ENCODE assay signal across 8 mouse cellular contexts in the genomic region with DNA sequence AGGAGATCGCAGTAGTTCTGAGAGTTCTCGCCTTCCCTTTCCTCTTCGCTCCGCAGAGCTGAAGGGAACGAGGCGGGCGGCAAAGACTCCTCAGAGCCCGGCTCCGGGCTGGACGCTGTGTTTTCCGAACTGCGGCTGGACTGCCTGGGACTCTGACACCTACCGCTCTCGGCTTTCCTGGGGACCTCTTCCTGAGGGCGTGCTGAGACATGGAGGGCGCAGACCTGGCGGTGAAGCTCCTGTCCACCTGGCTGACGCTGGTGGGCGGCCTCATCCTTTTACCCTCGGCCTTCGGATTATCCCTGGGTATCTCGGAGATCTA. TPM values are rescaled to one million over a fixed set of nuclear protein-coding genes. Genes with fewer than 3 reads are reported as not detected.
DNase-seq lines count a peak whose midpoint lies in the region; ATAC-seq and TF ChIP-seq lines count a peak whose summit lies in the region.

No protein-coding gene starts in this region.

- H3K36me3 ChIP-seq in kidney, embryonic 16.5 days (ENCODE audit: insufficient read depth, low read length) = no peaks in the 10 kb centered on the region
- no peaks in the 10 kb centered on the region for H3K36me3 ChIP-seq in hindbrain, embryonic 11.5 days (ENCODE audit: control insufficient read depth, insufficient read depth, low read length)
- H3K36me3 ChIP-seq in midbrain, embryonic 11.5 days (ENCODE audit: control insufficient read depth, insufficient read depth, low read length) = no peaks in the 10 kb centered on the region

- under 1% methylated on average over 22 of the region's 22 CpGs for WGBS in kidney, embryonic 16.5 days
- WGBS in hindbrain, embryonic 11.5 days = under 1% methylated on average over 22 of the region's 22 CpGs
- 0% methylated on average over 22 of the region's 22 CpGs for WGBS in midbrain, embryonic 11.5 days

- peak overlapping the region; percentile 64 for H3K9ac ChIP-seq in kidney, embryonic 16.5 days (replicated peaks; ENCODE audit: low read length)
- H3K9ac ChIP-seq in hindbrain, embryonic 11.5 days (ENCODE audit: low read depth, low read length) = peak overlapping the region; percentile 50
- H3K9ac ChIP-seq in midbrain, embryonic 11.5 days (ENCODE audit: low read length) = peak overlapping the region; percentile 61

- H3K9me3 ChIP-seq in kidney, embryonic 16.5 days (ENCODE audit: low read length) = peaks cover 9% of the 10 kb centered on the region
- H3K9me3 ChIP-seq in hindbrain, embryonic 11.5 days (ENCODE audit: control insufficient read depth, low read length) = no peaks in the 10 kb centered on the region
- H3K9me3 ChIP-seq in midbrain, embryonic 11.5 days (ENCODE audit: control insufficient read depth, low read length) = no peaks in the 10 kb centered on the region

- peak overlapping the region; percentile 68 for H3K4me3 ChIP-seq in kidney, embryonic 16.5 days (ENCODE audit: low read length)
- H3K4me3 ChIP-seq in bone marrow macrophage, adult 2 months (ENCODE audit: insufficient read depth, low read length) = peak overlapping the region; percentile 66
- peak overlapping the region; percentile 59 for H3K4me3 ChIP-seq in hindbrain, embryonic 11.5 days (ENCODE audit: low read depth, low read length)
- H3K4me3 ChIP-seq in midbrain, embryonic 11.5 days (ENCODE audit: low read depth, low read length) = peak overlapping the region; percentile 59

- H3K4me1 ChIP-seq in kidney, embryonic 16.5 days (ENCODE audit: insufficient read depth, low read length) = peaks cover 17% of the 10 kb centered on the region
- peaks cover 2% of the 10 kb centered on the region; the same call in 1 of the 2 replicates for H3K4me1 ChIP-seq in bone marrow macrophage, adult 2 months (ENCODE audit: control insufficient read depth, insufficient read depth, low read length)
- H3K4me1 ChIP-seq in hindbrain, embryonic 11.5 days (replicated peaks; ENCODE audit: control insufficient read depth, insufficient read depth, low read length) = peaks cover 3% of the 10 kb centered on the region; the same call in 1 of the 2 replicates
- H3K4me1 ChIP-seq in midbrain, embryonic 11.5 days (ENCODE audit: control insufficient read depth, insufficient read depth, low read length) = peaks cover 6% of the 10 kb centered on the region; the same call in 1 of the 2 replicates

- ATAC-seq in kidney, embryonic 16.5 days (ENCODE audit: low FRiP score, low TSS enrichment) = no peak; the same call in 1 of the 2 replicates
- no peak for ATAC-seq in hindbrain, embryonic 11.5 days (ENCODE audit: low FRiP score)
- ATAC-seq in midbrain, embryonic 11.5 days (ENCODE audit: low FRiP score) = no peak

- H3K27me3 ChIP-seq in kidney, embryonic 16.5 days (ENCODE audit: insufficient read depth, low read length) = peaks cover 31% of the 10 kb centered on the region
- peaks cover 31% of the 10 kb centered on the region for H3K27me3 ChIP-seq in hindbrain, embryonic 11.5 days (ENCODE audit: control insufficient read depth, insufficient read depth, low read length)
- peaks cover 33% of the 10 kb centered on the region for H3K27me3 ChIP-seq in midbrain, embryonic 11.5 days (ENCODE audit: control insufficient read depth, insufficient read depth, low read length)

- peak overlapping the region; percentile 99 for H3K4me2 ChIP-seq in kidney, embryonic 16.5 days (replicated peaks; ENCODE audit: low read depth, low read length)
- peak overlapping the region; percentile 98 for H3K4me2 ChIP-seq in hindbrain, embryonic 11.5 days (replicated peaks; ENCODE audit: low read depth, low read length)
- peak overlapping the region; percentile 100 for H3K4me2 ChIP-seq in midbrain, embryonic 11.5 days

- no peak overlapping the region for H3K27ac ChIP-seq in kidney, embryonic 16.5 days (ENCODE audit: low read length)
- no peak overlapping the region for H3K27ac ChIP-seq in bone marrow macrophage, adult 2 months (ENCODE audit: insufficient read depth, low read depth, low read length)
- no peak overlapping the region for H3K27ac ChIP-seq in hindbrain, embryonic 11.5 days (ENCODE audit: low read depth, low read length)
- H3K27ac ChIP-seq in midbrain, embryonic 11.5 days (ENCODE audit: low read depth, low read length) = no peak overlapping the region

- no peak for TF ChIP-seq POLR2A in bone marrow macrophage, adult 2 months (IDR thresholded peaks at IDR 0.05; ENCODE audit: borderline replicate concordance, low read depth, low read length)

- DNase-seq in kidney, postnatal 25 days = no peak
- no peak for DNase-seq in hindbrain, embryonic 11.5 days (ENCODE audit: low spot score)
- DNase-seq in midbrain, embryonic 11.5 days (ENCODE audit: low spot score, missing footprints) = peak; percentile 97
- DNase-seq in adrenal gland, adult 2 months = no peak
- no peak for DNase-seq in embryo, embryonic 10.5 days (ENCODE audit: low spot score)
- no peak for DNase-seq in cerebellum, adult 18-20 months

- TF ChIP-seq CTCF in bone marrow macrophage, adult 2 months (IDR thresholded peaks at IDR 0.05; ENCODE audit: low read depth, low read length) = no peak

RNA-seq across cellular contexts. Expression of a gene that starts 1.0 kb away (rescaled TPM):
- 1.4 and 1.7 TPM in 2 replicates for polyA plus RNA-seq in kidney, embryonic 16.5 days (2015; fragmentation: Nextera tagmentation; extraction: Ambion mirVana)
- 0.37 and 0.67 TPM in 2 replicates for polyA plus RNA-seq in bone marrow macrophage, adult 2 months (2012; ENCODE audit: insufficient read depth, insufficient read length, missing spikeins)
- polyA plus RNA-seq in hindbrain, embryonic 11.5 days (2014; fragmentation: Nextera tagmentation; extraction: Ambion mirVana) = 0.33 and 0.62 TPM in 2 replicates
- 0.07 and 0.37 TPM in 2 replicates for polyA plus RNA-seq in midbrain, embryonic 11.5 days (2014; fragmentation: Nextera tagmentation; extraction: Ambion mirVana)
- 10 to 100 TPM; 10.5 to 37.6 TPM for total RNA-seq in adrenal gland, adult 2 months (2021)
- polyA plus RNA-seq in adrenal gland, adult 2 months (2012; rRNA removed) = 2.0 and 4.7 TPM in 2 replicates

RNA-seq across cellular contexts. Expression of a gene that starts 25.8 kb away (rescaled TPM):
- 29.7 and 32.4 TPM in 2 replicates for polyA plus RNA-seq in kidney, embryonic 16.5 days (2015; fragmentation: Nextera tagmentation; extraction: Ambion mirVana)
- 9.9 and 14.9 TPM in 2 replicates for polyA plus RNA-seq in bone marrow macrophage, adult 2 months (2012; ENCODE audit: insufficient read depth, insufficient read length, missing spikeins)
- 22.7 and 25.1 TPM in 2 replicates for polyA plus RNA-seq in hindbrain, embryonic 11.5 days (2014; fragmentation: Nextera tagmentation; extraction: Ambion mirVana)
- polyA plus RNA-seq in midbrain, embryonic 11.5 days (2014; fragmentation: Nextera tagmentation; extraction: Ambion mirVana) = 23.3 and 28.9 TPM in 2 replicates
- 10 to 100 TPM; 11.6 to 14.0 TPM for total RNA-seq in adrenal gland, adult 2 months (2021)
- polyA plus RNA-seq in adrenal gland, adult 2 months (2012; rRNA removed) = 1.8 and 2.4 TPM in 2 replicates

RNA-seq across cellular contexts. Expression of a gene that starts 48.1 kb away (rescaled TPM):
- 137 and 142 TPM in 2 replicates for polyA plus RNA-seq in kidney, embryonic 16.5 days (2015; fragmentation: Nextera tagmentation; extraction: Ambion mirVana)
- 141 and 142 TPM in 2 replicates for polyA plus RNA-seq in bone marrow macrophage, adult 2 months (2012; ENCODE audit: insufficient read depth, insufficient read length, missing spikeins)
- polyA plus RNA-seq in hindbrain, embryonic 11.5 days (2014; fragmentation: Nextera tagmentation; extraction: Ambion mirVana) = 167 TPM in 2 replicates
- 167 and 178 TPM in 2 replicates for polyA plus RNA-seq in midbrain, embryonic 11.5 days (2014; fragmentation: Nextera tagmentation; extraction: Ambion mirVana)
- 10 to 100 TPM; 86.0 to 97.4 TPM for total RNA-seq in adrenal gland, adult 2 months (2021)
- 5.2 and 5.4 TPM in 2 replicates for polyA plus RNA-seq in adrenal gland, adult 2 months (2012; rRNA removed)

RNA-seq across cellular contexts. Expression of a gene that starts 48.2 kb away (rescaled TPM):
- 12.9 and 16.5 TPM in 2 replicates for polyA plus RNA-seq in kidney, embryonic 16.5 days (2015; fragmentation: Nextera tagmentation; extraction: Ambion mirVana)
- polyA plus RNA-seq in bone marrow macrophage, adult 2 months (2012; ENCODE audit: insufficient read depth, insufficient read length, missing spikeins) = 2.5 and 8.2 TPM in 2 replicates
- 18.2 and 24.8 TPM in 2 replicates for polyA plus RNA-seq in hindbrain, embryonic 11.5 days (2014; fragmentation: Nextera tagmentation; extraction: Ambion mirVana)
- 17.6 and 22.4 TPM in 2 replicates for polyA plus RNA-seq in midbrain, embryonic 11.5 days (2014; fragmentation: Nextera tagmentation; extraction: Ambion mirVana)
- total RNA-seq in adrenal gland, adult 2 months (2021) = 10 to 100 TPM in 1 of 2 experiments, 1 to 10 TPM in 1; 6.7 to 10.4 TPM
- polyA plus RNA-seq in adrenal gland, adult 2 months (2012; rRNA removed) = 2.7 and 4.0 TPM in 2 replicates

Comparison
In these comparisons a context has a peak if more than half of its experiments do, and no peak if none do; other contexts are left out.
1. RNA of a gene that starts 48.1 kb away (polyA plus RNA-seq): 167 to 178 TPM in midbrain, embryonic 11.5 days, 167 TPM in hindbrain, embryonic 11.5 days, 137 to 142 TPM in kidney, embryonic 16.5 days and 141 to 142 TPM in bone marrow macrophage, adult 2 months; 5.2 to 5.4 TPM in adrenal gland, adult 2 months; every median in the first group is over 10 times any median in the second.
2. Peak in every context shown above with its lines, with median percentiles within 50 percentile points of each other: H3K4me2 ChIP-seq, H3K4me3 ChIP-seq and H3K9ac ChIP-seq.